Mouse (Mus musculus): ENCODE measurements at regions not wholly inside any gene's neighbourhood (a gene's known extent, or its start where the extent isn't known, plus 50 kb on each side); places are given as distances from the start of the nearest gene placed in this dataset.

- TF ChIP-seq CTCF (IDR thresholded peaks at IDR 0.05) (no peak), EP300 (IDR thresholded peaks at IDR 0.05) (no peak)
Measured at GRCm38 (mm10) chr16:64264960-64265736, 337.1 kb downstream of the Csnka2ip start.
